Mouse (Mus musculus): ENCODE measurements at regions not wholly inside any gene's neighbourhood (a gene's known extent, or its start where the extent isn't known, plus 50 kb on each side); places are given as distances from the start of the nearest gene placed in this dataset.
A peak's percentile ranks its signal among the peaks of the same experiment; 100 is the strongest.

- peak; percentile 36 for DNase-seq (ENCODE audit: low read depth)
Observed at GRCm38 (mm10) chr11:7348601-7349000, 134.9 kb upstream of the Igfbp3 start.

GRCm38 (mm10) chr11:7337826-7338225 lies 124.1 kb upstream of the Igfbp3 start:
- peak; percentile 19 for DNase-seq (ENCODE audit: low read depth)

- DNase-seq (ENCODE audit: low read depth): no peak
Observed at GRCm38 (mm10) chr11:7317409-7317970, 103.8 kb upstream of the Igfbp3 start.

- DNase-seq (ENCODE audit: low read depth): no peak
Observed at GRCm38 (mm10) chr11:7296252-7296651, 82.5 kb upstream of the Igfbp3 start.

- DNase-seq (ENCODE audit: low read depth): no peak
Observed at GRCm38 (mm10) chr11:7289242-7289938, 75.7 kb upstream of the Igfbp3 start.

- peak; percentile 42 for DNase-seq (ENCODE audit: low read depth)
Observed at GRCm38 (mm10) chr11:7284836-7285490, 71.2 kb upstream of the Igfbp3 start.

GRCm38 (mm10) chr11:7282981-7283380 lies 69.3 kb upstream of the Igfbp3 start:
- DNase-seq (ENCODE audit: low read depth): peak; percentile 55

- DNase-seq (ENCODE audit: low read depth): no peak
Observed at GRCm38 (mm10) chr11:7282188-7282587, 68.5 kb upstream of the Igfbp3 start.

GRCm38 (mm10) chr11:7281656-7282055 lies 67.9 kb upstream of the Igfbp3 start:
- peak; percentile 6 for DNase-seq (ENCODE audit: low read depth)

GRCm38 (mm10) chr11:7279891-7280290 lies 66.2 kb upstream of the Igfbp3 start:
- peak; percentile 33 for DNase-seq (ENCODE audit: low read depth)

GRCm38 (mm10) chr11:7272543-7272942 lies 58.8 kb upstream of the Igfbp3 start:
- no peak for DNase-seq (ENCODE audit: low read depth)

GRCm38 (mm10) chr11:7270916-7271315 lies 57.2 kb upstream of the Igfbp3 start:
- no peak for DNase-seq (ENCODE audit: low read depth)

GRCm38 (mm10) chr11:7263971-7264370 lies 50.2 kb upstream of the Igfbp3 start:
- no peak for DNase-seq (ENCODE audit: low read depth)
